Mouse (Mus musculus) CH12.LX (cell line): ENCODE results near the gene Sacm1l.

Source experiments
- CHD1 ChIP-seq: IDR thresholded peaks from 2 replicates; pipeline ENCODE4 v1.6.1; 2012; ENCODE audit warnings: low read depth, low read length, improper control_type of control experiment, inconsistent platforms
- CHD2 ChIP-seq: IDR thresholded peaks from 2 replicates; pipeline ENCODE4 v1.6.1; 2011; ENCODE audit warnings: low read length, improper control_type of control experiment
- CTCF ChIP-seq, 2 experiments: IDR thresholded peaks in 1 of 2; conservative IDR thresholded peaks in 1 of 2; 2 replicates each; pipeline ENCODE4 v1.5.1; 2011 to 2012; ENCODE audit warnings: low read depth in 2 of 2, low read length in 2 of 2, improper control_type of control experiment in 1 of 2, inconsistent platforms in 1 of 2, mild to moderate bottlenecking in 1 of 2, moderate library complexity in 1 of 2
- EP300 ChIP-seq: IDR thresholded peaks from 2 replicates; pipeline ENCODE4 v1.6.1; 2011; ENCODE audit warnings: low read length, improper control_type of control experiment
- HCFC1 ChIP-seq: IDR thresholded peaks from 2 replicates; pipeline ENCODE4 v1.6.1; 2012; ENCODE audit warnings: low read depth, mild to moderate bottlenecking, inconsistent platforms, low read length, improper control_type of control experiment
- NELFE ChIP-seq: IDR thresholded peaks from 2 replicates; pipeline ENCODE4 v1.6.1; 2011; ENCODE audit warnings: low read depth, low read length, improper control_type of control experiment
- POLR2A ChIP-seq: IDR thresholded peaks from 2 replicates; pipeline ENCODE4 v1.6.1; 2011; ENCODE audit warnings: low read depth, mild to moderate bottlenecking, improper control_type of control experiment, low read length
- USF1 ChIP-seq: IDR thresholded peaks from 2 replicates; pipeline ENCODE4 v1.6.1; 2014; ENCODE audit warnings: low read depth, mild to moderate bottlenecking, inconsistent platforms, low read length, improper control_type of control experiment
- ZC3H11A ChIP-seq: IDR thresholded peaks from 2 replicates; pipeline ENCODE4 v1.6.1; 2012; ENCODE audit warnings: low read depth, mild to moderate bottlenecking, inconsistent platforms, low read length, improper control_type of control experiment
- ZMIZ1 ChIP-seq: IDR thresholded peaks from 2 replicates; pipeline ENCODE4 v1.6.1; 2012; ENCODE audit warnings: low read depth, mild to moderate bottlenecking, inconsistent platforms, low read length, improper control_type of control experiment
- ZNF384 ChIP-seq: IDR thresholded peaks from 2 replicates; pipeline ENCODE4 v1.6.1; 2012; ENCODE audit warnings: low read depth, low read length, improper control_type of control experiment, inconsistent platforms

DNA sequence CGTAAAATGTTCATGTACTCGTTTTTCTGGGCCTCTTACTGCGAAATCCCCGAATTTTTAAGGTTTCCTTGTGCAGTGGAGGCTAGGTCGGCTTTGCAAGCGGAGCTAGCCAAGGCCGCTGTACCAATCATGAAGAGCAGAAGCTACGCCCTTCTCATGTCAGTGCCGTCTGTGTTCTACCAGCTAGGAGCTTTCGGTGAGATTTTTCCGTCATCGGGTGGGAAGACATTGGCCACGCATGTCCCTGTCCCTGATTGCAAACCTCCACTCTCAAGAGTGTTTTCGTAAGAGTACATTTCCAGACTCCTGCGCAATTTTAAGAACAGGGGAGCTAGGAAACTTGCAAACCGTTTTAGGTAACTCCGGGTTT lies 648 bp upstream of the Sacm1l start:
- TF ChIP-seq NELFE, result no peak
- no peak for TF ChIP-seq POLR2A
- no peak for TF ChIP-seq CTCF (conservative IDR thresholded peaks at IDR 0.05 in 1 of 2, IDR thresholded peaks at IDR 0.05 in 1 of 2; ENCODE audit: low read depth in 2 of 2, low read length in 2 of 2)
- no peak for TF ChIP-seq CHD1
- TF ChIP-seq CHD2, result no peak
- no peak for TF ChIP-seq HCFC1
- TF ChIP-seq ZMIZ1, result no peak
- TF ChIP-seq EP300, result no peak
- no peak for TF ChIP-seq USF1
- no peak for TF ChIP-seq ZNF384
- no peak for TF ChIP-seq ZC3H11A
